Mouse (Mus musculus): Measurements from ENCODE around the gene Fyn.

Fyn gene

GRCm38 (mm10) chr10:39612633-39612988 lies 244.0 kb downstream of the Fyn start, which contains the start of gene Traf3ip2:
Gene Traf3ip2 (plus strand): TSS chr10:39612934.
- no peak for DNase-seq (ENCODE audit: low read depth)

- peak; percentile 83 for DNase-seq (ENCODE audit: low read depth)
Measured at GRCm38 (mm10) chr10:39612989-39613831, 244.6 kb downstream of the Fyn start.

- DNase-seq (ENCODE audit: low read depth) = peak; percentile 32
Measured at GRCm38 (mm10) chr10:39613973-39614372, 245.3 kb downstream of the Fyn start.

- DNase-seq (ENCODE audit: low read depth) = peak; percentile 47
Measured at GRCm38 (mm10) chr10:39614676-39615075, 246.0 kb downstream of the Fyn start.

All from 416B (cell line).